Mouse (Mus musculus) stomach, embryonic 14.5 days (tissue): Measurements from ENCODE around the gene Chst3. TPM values are rescaled to one million over a fixed set of nuclear protein-coding genes. Genes with fewer than 3 reads are reported as not detected.

Source experiments
- ATAC-seq: fragments of 200-750 bp; cut with Nextera tagmentation; 2 replicates; pipeline ENCODE4 v1.8.0; 2017; ENCODE audit warnings: low read depth, moderate TSS enrichment; ENCODE audit not compliant: insufficient number of reproducible peaks, insufficient read depth, low FRiP score
- H3K27ac ChIP-seq: fragments of 300-500 bp; sonication (generic); 2 replicates; pipeline ENCODE4 v1.5.1; 2014; ENCODE audit warnings: mild to moderate bottlenecking, low read length, moderate library complexity, mixed read lengths
- H3K27me3 ChIP-seq: fragments of 300-500 bp; sonication (generic); 2 replicates; pipeline ENCODE4 v1.6.1; 2014; ENCODE audit warnings: low read length, control low read depth, mixed read lengths; ENCODE audit not compliant: control insufficient read depth, insufficient read depth
- H3K36me3 ChIP-seq: fragments of 300-500 bp; sonication (generic); 2 replicates; pipeline ENCODE4 v1.6.1; 2014; ENCODE audit warnings: mild to moderate bottlenecking, control low read depth, low read length, moderate library complexity, mixed read lengths; ENCODE audit not compliant: control insufficient read depth, insufficient read depth
- H3K4me1 ChIP-seq: fragments of 300-500 bp; sonication (generic); 2 replicates; pipeline ENCODE4 v1.6.1; 2014; ENCODE audit warnings: low read length, control low read depth, mixed read lengths; ENCODE audit not compliant: control insufficient read depth, insufficient read depth
- H3K4me2 ChIP-seq: fragments of 300-500 bp; sonication (generic); replicated peaks from 2 replicates; pipeline ENCODE4 v1.6.1; 2014; ENCODE audit warnings: low read depth, low read length, control low read depth
- H3K4me3 ChIP-seq: fragments of 300-500 bp; sonication (generic); 2 replicates; pipeline ENCODE4 v1.5.1; 2014; ENCODE audit warnings: low read depth, low read length, control low read depth
- H3K9ac ChIP-seq: fragments of 300-500 bp; sonication (generic); replicated peaks from 2 replicates; pipeline ENCODE4 v1.6.1; 2014; ENCODE audit warnings: low read depth, mild to moderate bottlenecking, control low read depth, low read length, moderate library complexity, mixed read lengths
- H3K9me3 ChIP-seq: fragments of 300-500 bp; sonication (generic); 2 replicates; pipeline ENCODE4 v1.6.1; 2016; ENCODE audit warnings: low read depth, low read length, control low read depth; ENCODE audit not compliant: control insufficient read depth
- WGBS: fragments of 180-500 bp; shearing (Covaris S2); extraction: QIAGEN DNeasy Blood & Tissue Kit; methylation state at CpG from one replicate; pipeline ENCODE4 v1.1.7; 2014; 5-methylcytosine and 5-hydroxymethylcytosine counted together
- polyA plus RNA-seq: library from polyadenylated mRNA; unstranded; fragments of >200 nt; fragmentation: Nextera tagmentation; extraction: Ambion mirVana; gene quantifications from 2 replicates; pipeline ENCODE4 v1.2.1, GENCODE M21; 2014

Gene Chst3
- polyA plus RNA-seq = 2.4 and 2.8 TPM in 2 replicates

DNA sequence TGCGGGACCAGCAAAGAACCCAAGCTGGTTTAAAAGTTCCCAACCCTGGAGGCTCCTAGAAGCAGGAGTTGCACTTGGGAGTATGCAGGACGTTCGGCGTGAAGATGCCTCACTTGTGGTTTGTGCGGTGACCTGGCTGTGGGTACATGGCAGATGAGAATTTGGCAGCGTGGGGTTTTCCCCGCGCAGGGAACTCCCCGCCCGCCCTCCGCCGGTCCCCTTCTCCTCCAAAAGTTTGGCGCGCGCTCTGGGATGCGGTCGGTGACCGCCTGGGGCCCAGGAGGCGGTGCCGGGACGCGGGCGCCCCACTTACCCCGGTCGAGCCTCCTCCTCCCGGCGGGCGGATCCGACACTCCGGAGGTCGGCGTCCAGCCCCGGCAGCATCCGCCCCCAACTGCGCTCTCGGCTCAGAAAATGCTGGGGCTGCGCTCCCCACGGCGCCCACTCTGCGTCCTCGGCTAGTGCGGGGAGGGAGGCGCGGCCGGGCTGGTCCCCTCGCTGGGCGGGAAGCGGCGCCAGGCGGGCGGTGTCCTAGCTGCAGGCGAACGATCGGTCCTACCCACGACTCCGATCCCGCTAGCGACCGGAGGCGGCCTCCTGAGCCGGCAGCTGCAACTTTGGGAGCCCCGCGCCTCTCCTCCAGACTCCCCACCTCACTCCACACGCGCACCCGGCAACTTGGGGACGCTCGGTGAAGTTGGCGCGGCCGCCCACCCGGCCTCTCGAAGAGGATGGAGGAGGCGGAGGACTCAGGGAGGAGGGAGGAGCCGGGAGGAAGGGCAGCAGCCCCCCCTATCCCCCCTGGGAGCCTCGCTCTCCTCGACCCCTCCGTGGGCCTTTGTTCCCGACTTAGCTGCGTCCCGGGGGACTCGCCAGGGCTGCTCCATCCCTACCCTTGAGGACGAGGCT is at the start of gene Chst3:
Chst3 (minus strand) TSS at position 670 of the 909 bp plus-strand sequence.
- Histone ChIP-seq H3K4me2 (peak within 1 kb of the TSS; percentile 63), H3K9me3 (no peaks in the 10 kb centered on the region), H3K27me3 (no peaks in the 10 kb centered on the region), H3K27ac (peak within 1 kb of the TSS; percentile 84), H3K36me3 (no peaks in the 10 kb centered on the region), H3K4me1 (peaks cover 29% of the 10 kb centered on the region; the same call in 1 of the 2 replicates), H3K9ac (peak within 1 kb of the TSS; percentile 77), H3K4me3 (peak within 1 kb of the TSS; percentile 57)
- under 1% methylated on average over 81 of the region's 83 CpGs for WGBS
- ATAC-seq = peak; percentile 70; the same call in 1 of the 2 replicates

DNA sequence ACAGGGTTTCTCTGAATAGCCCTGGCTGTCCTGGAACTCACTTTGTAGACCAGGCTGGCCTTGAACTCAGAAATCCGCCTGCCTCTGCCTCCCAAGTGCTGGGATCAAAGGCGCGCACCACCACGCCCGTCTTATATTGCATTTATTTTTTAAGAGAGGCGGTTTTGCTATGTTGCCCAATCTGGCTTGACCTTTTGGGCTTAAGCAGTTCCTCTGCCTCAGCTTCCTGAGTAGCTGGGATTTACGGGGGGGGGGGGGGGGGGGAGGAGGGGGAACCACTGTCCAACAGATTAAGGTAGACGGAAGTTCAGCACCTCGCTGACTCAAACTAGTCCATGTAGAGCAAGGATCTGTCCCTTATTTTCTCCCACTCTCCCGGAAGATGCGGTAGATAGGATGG is 49.7 kb upstream of the Chst3 start:
- no peak overlapping the region for H3K27ac ChIP-seq
- H3K27me3 ChIP-seq = no peaks in the 10 kb centered on the region
- no peaks in the 10 kb centered on the region for H3K36me3 ChIP-seq
- no peak overlapping the region for H3K4me2 ChIP-seq
- no peak overlapping the region for H3K4me3 ChIP-seq
- H3K4me1 ChIP-seq = peaks cover 13% of the 10 kb centered on the region
- ATAC-seq = no peak
- 86% methylated on average over 11 of the region's 11 CpGs for WGBS
- no peaks in the 10 kb centered on the region for H3K9me3 ChIP-seq
- no peak overlapping the region for H3K9ac ChIP-seq

- ATAC-seq = no peak
- no peaks in the 10 kb centered on the region for H3K27me3 ChIP-seq
- no peak overlapping the region for H3K27ac ChIP-seq
- no peak overlapping the region for H3K4me3 ChIP-seq
- H3K4me2 ChIP-seq = no peak overlapping the region
- peaks cover 15% of the 10 kb centered on the region for H3K4me1 ChIP-seq
- H3K9ac ChIP-seq = no peak overlapping the region
- no peaks in the 10 kb centered on the region for H3K9me3 ChIP-seq
- H3K36me3 ChIP-seq = no peaks in the 10 kb centered on the region
- WGBS = 88% methylated on average over 8 of the region's 8 CpGs
These were observed 47.9 kb upstream of the Chst3 start for GRCm38 (mm10) chr10:60266842-60267401.

GRCm38 (mm10) chr10:60265252-60265651 is 46.2 kb upstream of the Chst3 start:
- H3K4me2 ChIP-seq = no peak overlapping the region
- no peaks in the 10 kb centered on the region for H3K36me3 ChIP-seq
- WGBS = 67% methylated on average over 10 of the region's 10 CpGs
- H3K27me3 ChIP-seq = no peaks in the 10 kb centered on the region
- peaks cover 15% of the 10 kb centered on the region for H3K4me1 ChIP-seq
- H3K27ac ChIP-seq = no peak overlapping the region
- no peak overlapping the region for H3K4me3 ChIP-seq
- no peak for ATAC-seq
- H3K9ac ChIP-seq = no peak overlapping the region
- H3K9me3 ChIP-seq = no peaks in the 10 kb centered on the region

- no peaks in the 10 kb centered on the region for H3K36me3 ChIP-seq
- H3K4me3 ChIP-seq = no peak overlapping the region
- WGBS = 78% methylated on average over 7 of the region's 7 CpGs
- no peaks in the 10 kb centered on the region for H3K27me3 ChIP-seq
- H3K9me3 ChIP-seq = no peaks in the 10 kb centered on the region
- H3K4me1 ChIP-seq = peaks cover 6% of the 10 kb centered on the region; the same call in 1 of the 2 replicates
- ATAC-seq = no peak
- H3K27ac ChIP-seq = no peak overlapping the region
- no peak overlapping the region for H3K4me2 ChIP-seq
- no peak overlapping the region for H3K9ac ChIP-seq
These were observed 44.3 kb upstream of the Chst3 start for GRCm38 (mm10) chr10:60263351-60263750.

DNA sequence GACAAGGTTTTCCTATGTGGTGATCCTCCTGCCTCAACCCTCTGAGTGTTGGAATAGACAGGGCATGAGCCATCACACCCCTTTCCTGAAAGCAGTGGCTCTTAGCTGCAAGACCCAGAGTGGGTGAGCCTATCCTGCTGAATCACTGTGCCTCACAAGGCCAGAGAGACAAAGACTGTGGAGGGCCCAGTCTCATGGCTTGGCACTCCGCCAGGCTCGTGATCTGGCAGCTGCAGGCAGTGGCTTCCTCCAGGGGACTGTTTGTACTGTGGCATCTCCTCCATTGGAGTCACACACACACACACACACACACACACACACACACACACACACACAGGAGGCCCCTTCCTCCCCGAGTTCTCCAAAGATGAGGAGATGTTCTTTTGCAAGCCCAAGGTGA is 43.3 kb upstream of the Chst3 start:
- Histone ChIP-seq H3K27ac (0 out of 2 replicates have a peak overlapping the region, but pooled peaks have one; percentile 55), H3K9me3 (no peaks in the 10 kb centered on the region), H3K4me1 (peaks cover 6% of the 10 kb centered on the region; the same call in 1 of the 2 replicates), H3K36me3 (no peaks in the 10 kb centered on the region), H3K9ac (no peak overlapping the region), H3K4me2 (no peak overlapping the region), H3K27me3 (no peaks in the 10 kb centered on the region), H3K4me3 (no peak overlapping the region)
- peak; percentile 83 for ATAC-seq
- WGBS = 29% methylated on average over 3 of the region's 3 CpGs

DNA sequence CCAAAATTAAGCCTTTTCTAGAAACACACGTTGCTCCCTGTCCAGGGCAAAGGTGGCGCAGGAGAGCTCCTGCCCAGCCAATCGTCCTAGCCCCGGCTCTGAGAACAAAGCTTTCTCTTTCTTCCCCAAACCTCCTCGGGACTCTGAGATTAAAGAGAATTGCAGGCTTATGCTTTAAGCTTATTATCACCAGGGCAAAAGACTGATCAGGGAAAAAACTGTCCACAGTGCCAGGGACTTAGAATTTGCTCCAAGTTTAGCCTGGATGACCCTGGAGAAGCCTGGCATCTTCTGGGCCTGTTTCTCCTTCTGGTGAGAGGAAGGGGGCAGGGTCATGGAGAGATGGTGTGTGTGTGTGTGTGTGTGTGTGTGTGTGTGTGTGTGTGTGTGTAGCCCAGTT is 42.5 kb upstream of the Chst3 start:
- WGBS = 33% methylated on average over 5 of the region's 5 CpGs
- Histone ChIP-seq H3K27ac (no peak overlapping the region), H3K4me1 (peaks cover 6% of the 10 kb centered on the region; the same call in 1 of the 2 replicates), H3K4me3 (no peak overlapping the region), H3K36me3 (no peaks in the 10 kb centered on the region), H3K27me3 (no peaks in the 10 kb centered on the region), H3K9me3 (no peaks in the 10 kb centered on the region), H3K4me2 (no peak overlapping the region), H3K9ac (no peak overlapping the region)
- ATAC-seq = no peak

DNA sequence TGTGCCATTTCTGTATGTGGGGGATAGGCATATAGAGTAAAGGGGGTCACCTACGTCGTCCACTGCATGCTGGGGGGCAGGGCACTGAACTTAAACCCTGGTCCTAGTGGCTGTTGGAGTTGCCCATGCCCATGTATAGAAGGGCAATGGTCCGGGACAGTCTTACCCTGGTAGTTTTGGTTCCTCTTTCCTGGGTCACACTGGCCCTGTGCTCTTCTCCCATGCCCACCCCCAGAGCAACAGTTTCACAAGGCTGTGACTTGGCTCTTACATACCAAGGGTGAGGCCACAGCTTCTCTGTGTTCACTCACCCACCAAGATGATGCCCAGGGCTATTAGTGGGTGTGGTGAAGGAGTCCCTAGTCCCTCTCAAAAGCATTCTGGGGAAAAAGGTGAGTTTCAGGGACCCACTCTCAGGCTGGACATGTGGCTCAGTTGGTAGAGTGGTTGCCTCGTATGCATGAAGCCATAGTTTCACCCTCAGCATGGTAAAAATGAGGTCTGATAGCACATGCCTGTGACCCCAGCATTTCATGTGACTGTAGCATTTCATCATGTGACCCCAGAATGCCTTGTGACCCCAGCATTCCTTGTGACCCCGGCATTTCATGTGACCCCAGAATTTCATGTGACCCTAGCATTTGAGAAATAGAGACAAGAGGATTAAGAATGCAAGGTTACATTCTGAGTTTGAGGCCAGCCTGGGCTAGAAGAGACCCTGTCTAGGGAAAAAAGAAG is 41.7 kb upstream of the Chst3 start:
- Histone ChIP-seq H3K9me3 (no peaks in the 10 kb centered on the region), H3K4me1 (peaks cover 6% of the 10 kb centered on the region; the same call in 1 of the 2 replicates), H3K9ac (no peak overlapping the region), H3K36me3 (no peaks in the 10 kb centered on the region), H3K27ac (no peak overlapping the region), H3K4me3 (no peak overlapping the region), H3K27me3 (no peaks in the 10 kb centered on the region), H3K4me2 (no peak overlapping the region)
- ATAC-seq = no peak
- 88% methylated on average over 5 of the region's 5 CpGs for WGBS
